Mouse (Mus musculus) left cerebral cortex, postnatal 25 days (tissue): ENCODE results near the gene Snap29. TPM values are rescaled to one million over a fixed set of nuclear protein-coding genes. Genes with fewer than 3 reads are reported as not detected.

Experiments used
- DNase-seq, 2 experiments: peaks; one replicate each; pipeline ENCODE4 v3.0.0; 2022; ENCODE audit warnings: low spot score in 2 of 2, mixed read lengths in 1 of 2
- intact Hi-C: fragments of 180-260 bp; cut with DNase I; formaldehyde crosslinking; loops from one replicate; pipeline ENCODE4 v1.15.1; 2025
- total RNA-seq, 2 experiments: library from RNA; stranded (reverse); gene quantifications; 2 replicates each; pipeline ENCODE4 v1.2.3; 2021

Gene Snap29
- total RNA-seq, 2 experiments from 2014 or later, result 21.5 to 23.9 TPM

DNA sequence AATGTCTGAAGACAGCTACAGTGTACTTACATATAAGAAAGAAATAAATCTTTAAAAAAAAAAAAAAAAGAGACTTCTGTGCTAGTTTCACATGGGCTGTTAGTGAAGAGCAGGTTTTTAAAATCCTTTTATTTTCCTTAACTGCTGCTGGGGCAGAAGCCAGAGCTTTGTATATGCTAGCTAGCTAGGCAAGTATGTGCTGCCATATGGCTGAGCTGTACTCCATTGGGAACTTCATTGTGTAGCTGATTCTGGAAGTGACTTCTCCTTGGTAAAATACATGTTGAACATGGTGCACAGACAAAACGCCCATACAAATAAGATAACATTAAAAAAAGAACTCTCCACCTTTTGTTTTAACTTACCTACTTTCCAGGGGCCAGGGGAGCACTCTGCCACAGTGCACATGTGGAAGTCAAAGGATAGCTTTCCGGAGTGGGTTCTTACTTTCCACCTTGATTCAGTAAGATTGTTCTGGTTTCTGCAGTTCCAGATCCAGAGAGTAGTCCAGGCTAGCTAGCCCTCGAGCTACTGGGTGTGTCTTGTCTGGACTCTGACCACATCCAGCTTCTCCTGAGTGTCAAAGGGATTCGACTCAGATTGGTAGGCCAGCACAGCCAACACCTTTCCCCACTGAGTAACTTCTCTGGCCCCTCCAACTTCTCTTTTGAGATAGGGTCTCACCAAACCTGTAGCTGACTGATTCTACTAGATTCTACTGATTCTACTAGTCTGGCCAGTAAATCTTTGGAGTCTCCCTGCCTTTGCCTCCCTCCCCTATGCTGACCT, 61.3 kb downstream of the Snap29 start:
- no peak for DNase-seq
- intact Hi-C loops, result no loop called here

DNA sequence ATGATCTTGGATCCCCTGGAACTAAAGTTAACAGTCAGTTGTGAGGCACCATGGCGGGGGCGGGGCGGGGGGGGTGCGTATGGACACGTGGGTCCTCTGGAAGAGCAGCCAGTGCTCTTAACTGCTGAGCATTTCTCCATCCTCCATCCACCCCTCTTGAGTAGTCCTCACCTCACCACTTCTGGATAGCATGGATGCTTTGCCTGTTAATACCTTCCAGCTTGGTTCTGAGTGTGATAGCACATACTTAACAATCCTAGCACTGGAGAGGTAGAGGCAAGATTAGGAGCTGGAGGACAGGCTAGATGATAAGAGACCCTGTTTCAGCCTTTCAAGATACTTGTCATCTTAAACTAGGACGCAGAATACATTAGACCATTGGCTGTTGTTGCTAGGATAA, 66.7 kb downstream of the Snap29 start:
- DNase-seq, result no peak
- intact Hi-C loops, result no loop called here

DNA sequence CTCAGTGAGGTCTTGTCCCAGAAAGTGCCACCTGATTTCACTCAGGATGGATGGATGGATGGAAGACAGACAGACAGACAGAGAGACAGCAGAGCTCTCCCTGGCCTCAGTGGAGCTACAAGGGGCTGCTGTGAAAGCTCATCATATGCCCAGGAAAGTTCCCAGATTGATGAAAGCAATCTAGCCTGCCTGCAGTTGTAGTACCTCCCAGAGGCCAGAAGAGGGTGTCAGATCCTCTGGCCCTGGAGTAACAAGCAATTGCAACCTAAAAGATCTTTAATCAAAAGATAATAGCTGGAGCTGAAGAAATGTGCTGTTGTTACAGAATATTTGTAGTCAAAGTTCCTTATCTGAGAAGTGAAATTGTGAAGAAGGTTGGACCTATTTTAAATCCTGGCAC, 68.3 kb downstream of the Snap29 start:
- DNase-seq, result peak; percentile 42 to 56
- intact Hi-C loops, result no loop called here

DNA sequence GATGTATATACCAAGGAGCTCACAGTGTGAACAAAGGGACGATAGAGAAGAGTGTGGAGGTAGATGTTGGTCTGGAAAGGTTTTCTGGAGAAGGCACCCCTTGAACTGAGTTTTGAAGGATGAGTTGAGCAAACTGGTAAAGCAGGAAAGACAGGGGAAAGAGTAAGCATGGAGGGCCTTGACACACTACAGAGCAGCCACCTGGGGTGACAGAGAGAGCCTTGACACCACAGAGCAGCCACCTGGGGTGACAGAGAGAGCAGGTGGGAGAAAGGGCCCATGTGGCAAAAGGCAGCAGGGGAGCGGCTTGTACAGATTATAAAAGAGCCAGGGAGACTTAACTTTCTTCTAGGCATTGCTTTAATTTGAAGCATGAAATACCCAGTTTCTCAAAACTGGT, 69.0 kb downstream of the Snap29 start:
- intact Hi-C loops, result no loop called here
- DNase-seq, result no peak

DNA sequence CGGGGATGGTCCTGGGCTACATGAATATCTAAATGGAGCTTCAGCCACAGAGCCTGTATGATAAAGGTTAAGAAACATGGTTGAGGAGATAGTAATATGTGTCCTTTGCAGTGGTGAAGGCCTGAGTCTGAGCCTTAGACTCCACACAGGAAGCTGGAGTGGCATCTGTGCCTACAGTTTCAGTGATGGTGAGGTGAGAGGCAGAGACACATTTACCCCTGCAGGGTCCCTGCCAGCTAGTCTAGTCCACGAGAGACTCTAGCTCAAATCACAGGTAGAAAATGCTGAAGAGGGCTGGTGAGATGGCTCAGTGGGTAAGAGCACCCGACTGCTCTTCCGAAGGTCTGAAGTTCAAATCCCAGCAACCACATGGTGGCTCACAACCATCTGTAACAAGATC, 69.5 kb downstream of the Snap29 start:
- intact Hi-C loops, result no loop called here
- no peak for DNase-seq

DNA sequence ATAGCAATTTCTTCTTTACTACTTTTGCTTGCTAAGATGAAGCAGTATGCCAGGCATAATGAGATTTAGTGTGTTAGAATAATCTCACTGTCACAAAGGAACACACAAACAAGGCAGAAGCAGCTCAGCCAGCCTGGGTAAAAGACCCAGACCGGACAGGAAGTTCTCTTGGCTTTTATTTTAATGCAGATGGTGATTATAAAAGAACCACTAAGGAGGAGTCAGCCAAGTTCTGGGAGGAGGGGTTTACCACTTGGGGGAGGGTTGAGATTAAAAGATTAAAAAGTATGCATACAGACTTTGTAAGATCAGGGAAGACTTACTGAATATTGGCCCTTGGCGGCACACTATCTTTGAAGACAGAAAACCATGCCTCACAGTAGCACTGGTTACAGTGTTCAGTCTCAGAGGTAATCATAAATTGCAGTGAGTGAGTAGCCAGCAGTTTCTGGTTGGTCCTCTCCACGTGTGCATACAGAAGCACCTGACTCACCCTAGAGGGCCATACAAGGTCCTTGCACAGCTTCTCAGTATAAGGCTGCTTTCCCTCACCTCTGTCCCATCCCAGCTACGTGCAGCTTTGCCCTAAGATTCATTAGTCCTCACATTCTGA, 72.7 kb downstream of the Snap29 start:
- intact Hi-C loops, result no loop called here
- DNase-seq, result no peak

Other genes with a start within 250 kb of the Snap29 start
- gene Ube2l3, start 203.3 kb upstream of the Snap29 start, total RNA-seq, result 100 to 1,000 TPM; 138 to 158 TPM
- 1 to 10 TPM; 1.1 to 2.3 TPM for gene Rimbp3, start 197.4 kb upstream of the Snap29 start, total RNA-seq
- 1 to 10 TPM; 4.2 to 4.4 TPM for gene Hic2, start 172.4 kb upstream of the Snap29 start, total RNA-seq
- gene Tmem191c, start 129.9 kb upstream of the Snap29 start, total RNA-seq, result 100 to 1,000 TPM in 1 of 2 experiments, 10 to 100 TPM in 1; 99.2 to 116 TPM
- 1 to 10 TPM; 2.5 to 2.7 TPM for gene Serpind1, start 74.6 kb upstream of the Snap29 start, total RNA-seq
- 100 to 1,000 TPM; 324 to 328 TPM for gene Pi4ka, start 328 bp downstream of the Snap29 start, total RNA-seq
- 10 to 100 TPM; 30.9 to 31.0 TPM for gene Crkl, start 46.0 kb downstream of the Snap29 start, total RNA-seq
- 100 to 1,000 TPM in 1 of 2 experiments, 10 to 100 TPM in 1; 96.9 to 100 TPM for gene Aifm3, start 83.6 kb downstream of the Snap29 start, total RNA-seq
- gene Lztr1, start 102.7 kb downstream of the Snap29 start, total RNA-seq, result 100 to 1,000 TPM; 149 TPM
- gene Thap7, start 125.2 kb downstream of the Snap29 start, total RNA-seq, result 10 to 100 TPM; 43.7 to 45.4 TPM
- under 1 TPM; 0.71 to 0.85 TPM for gene Lrrc74b, start 155.3 kb downstream of the Snap29 start, total RNA-seq
- under 1 TPM; 0.80 to 0.99 TPM for gene P2rx6, start 155.9 kb downstream of the Snap29 start, total RNA-seq
- gene Slc7a4, start 177.2 kb downstream of the Snap29 start, total RNA-seq, result 10 to 100 TPM; 83.2 to 87.4 TPM
- 10 to 100 TPM; 62.4 to 63.8 TPM for gene Smpd4, start 213.4 kb downstream of the Snap29 start, total RNA-seq
- gene Ccdc74a, start 240.5 kb downstream of the Snap29 start, total RNA-seq, result 10 to 100 TPM; 22.3 to 26.4 TPM